Mouse (Mus musculus) olfactory bulb, adult 2 months (tissue): ENCODE data around the gene Nebl.

Experiments used
- CTCF ChIP-seq: fragments of 200-500 bp; IDR thresholded peaks from 2 replicates; pipeline ENCODE4 v1.5.1; 2012; ENCODE audit warnings: low read depth, mild to moderate bottlenecking, low read length, moderate library complexity; ENCODE audit not compliant: insufficient read depth
- POLR2A ChIP-seq: fragments of 200-500 bp; IDR thresholded peaks from 2 replicates; pipeline ENCODE4 v1.6.1; 2012; ENCODE audit warnings: mild to moderate bottlenecking, low read depth, low read length, moderate library complexity; ENCODE audit not compliant: insufficient read depth

DNA sequence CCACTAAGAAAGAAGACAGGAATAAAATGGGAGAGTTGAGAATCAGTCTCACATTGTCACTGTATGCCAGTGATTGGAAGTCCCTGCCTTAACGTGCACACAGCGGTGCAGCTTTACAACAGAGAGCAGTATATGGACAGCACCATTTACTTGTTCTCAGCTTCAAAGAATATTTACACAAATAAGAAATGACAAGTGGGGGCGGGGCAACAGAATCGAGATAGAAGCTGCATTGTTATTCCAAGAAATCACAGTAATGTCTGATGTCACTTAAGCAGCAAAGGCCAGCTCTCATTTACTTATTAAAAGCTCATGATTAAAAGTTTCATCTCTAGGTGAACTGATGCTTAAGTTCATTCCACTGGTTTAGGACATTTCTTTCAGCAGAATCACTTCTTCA, 328.8 kb downstream of the Nebl start:
- TF ChIP-seq CTCF (no peak), POLR2A (no peak)
